Comparison of ENCODE assay signal across 16 mouse cellular contexts in genomic region chr4:155690571-155691375, GRCm38 (mm10). TPM values are rescaled to one million over a fixed set of nuclear protein-coding genes. Genes with fewer than 3 reads are reported as not detected.
A peak's percentile ranks its signal among the peaks of the same experiment; 100 is the strongest.
DNase-seq lines count a peak whose midpoint lies in the region; ATAC-seq lines count a peak whose summit lies in the region.
"Had no signal": no experiment of that assay in that cellular context is flagged by ENCODE, and none has a peak within 500 bp of the region (broad histone marks: within the 10 kb centered on the region; RNA-seq: fewer than 3 reads in every experiment).

No protein-coding gene starts in this region.

- H3K9me3 ChIP-seq in hindbrain, embryonic 11.5 days (ENCODE audit: control insufficient read depth, low read length): no peaks in the 10 kb centered on the region
- H3K9me3 ChIP-seq in heart, embryonic 10.5 days: no peaks in the 10 kb centered on the region
- H3K9me3 ChIP-seq: limb, embryonic 13.5 days; neural tube, embryonic 12.5 days had no signal

- DNase-seq in adrenal gland, postnatal 25 days: peak; percentile 20
- DNase-seq in adrenal gland, postnatal 10 days: no peak
- peak; percentile 59 for DNase-seq in 3T3-L1 (ENCODE audit: low read depth, low spot score)
- peak; percentile 97 for DNase-seq in cerebellum, adult 11 months
- DNase-seq in cerebellum, postnatal 36 days: peak; percentile 96 to 98
- DNase-seq in heart, adult 8-10 months (ENCODE audit: low spot score): no peak
- DNase-seq in hindbrain, embryonic 11.5 days (ENCODE audit: low spot score): no peak
- DNase-seq in heart, embryonic 10.5 days (ENCODE audit: low spot score): no peak
- DNase-seq: B cell, adult 2 months; gastrocnemius, postnatal 25 days; kidney, adult 2 months had no signal

- peaks cover 10% of the 10 kb centered on the region for H3K27me3 ChIP-seq in hindbrain, embryonic 11.5 days (ENCODE audit: control insufficient read depth, insufficient read depth, low read length)
- peaks cover 41% of the 10 kb centered on the region for H3K27me3 ChIP-seq in heart, embryonic 10.5 days (ENCODE audit: insufficient read depth, poor library complexity, severe bottlenecking)

- H3K4me3 ChIP-seq in hindbrain, embryonic 11.5 days (ENCODE audit: low read depth, low read length): no peak overlapping the region
- no peak overlapping the region for H3K4me3 ChIP-seq in heart, embryonic 10.5 days
- H3K4me3 ChIP-seq: left cerebral cortex, adult 2 months; limb, embryonic 13.5 days; neural tube, embryonic 12.5 days had no signal

- no peak for ATAC-seq in hindbrain, embryonic 11.5 days (ENCODE audit: low FRiP score)
- ATAC-seq: midbrain, embryonic 16.5 days had no signal

- no peaks in the 10 kb centered on the region; the same call in 1 of the 2 replicates for H3K4me1 ChIP-seq in hindbrain, embryonic 11.5 days (replicated peaks; ENCODE audit: control insufficient read depth, insufficient read depth, low read length)
- H3K4me1 ChIP-seq in heart, embryonic 10.5 days: peaks cover 19% of the 10 kb centered on the region

- H3K4me2 ChIP-seq in hindbrain, embryonic 11.5 days (replicated peaks; ENCODE audit: low read depth, low read length): no peak overlapping the region
- H3K4me2 ChIP-seq: hindbrain, embryonic 14.5 days; limb, embryonic 13.5 days; neural tube, embryonic 12.5 days had no signal

- no peaks in the 10 kb centered on the region for H3K36me3 ChIP-seq in hindbrain, embryonic 11.5 days (ENCODE audit: control insufficient read depth, insufficient read depth, low read length)
- H3K36me3 ChIP-seq in heart, embryonic 10.5 days: no peaks in the 10 kb centered on the region
- H3K36me3 ChIP-seq: limb, embryonic 13.5 days; neural tube, embryonic 12.5 days had no signal

- H3K27ac ChIP-seq in hindbrain, embryonic 11.5 days (ENCODE audit: low read depth, low read length): no peak overlapping the region
- no peak overlapping the region for H3K27ac ChIP-seq in heart, embryonic 10.5 days
- H3K27ac ChIP-seq: hindbrain, embryonic 14.5 days; left cerebral cortex, adult 2 months; limb, embryonic 13.5 days; neural tube, embryonic 12.5 days had no signal

- H3K9ac ChIP-seq in hindbrain, embryonic 11.5 days (ENCODE audit: low read depth, low read length): no peak overlapping the region
- H3K9ac ChIP-seq: hindbrain, embryonic 14.5 days; limb, embryonic 13.5 days; neural tube, embryonic 12.5 days had no signal

- 81% methylated on average over 12 of the region's 12 CpGs for WGBS in hindbrain, embryonic 11.5 days
- 80% methylated on average over 12 of the region's 12 CpGs for WGBS in heart, embryonic 10.5 days

RNA-seq across cellular contexts. Expression of gene Fndc10, which starts 3.4 kb away (rescaled TPM):
- total RNA-seq in adrenal gland, postnatal 25 days (2021): 50.8 and 67.4 TPM in 2 replicates
- 10 to 100 TPM; 36.3 to 49.0 TPM for total RNA-seq in adrenal gland, postnatal 10 days (2021)
- total RNA-seq in heart, adult 8-10 months (2022): 1 to 10 TPM in 3 of 4 experiments, under 1 TPM in 1; 0.98 to 2.4 (median 1.3) TPM
- 1.6 and 1.8 TPM in 2 replicates for polyA plus RNA-seq in hindbrain, embryonic 11.5 days (2014; fragmentation: Nextera tagmentation; extraction: Ambion mirVana)
- 0.78 and 1.7 TPM in 2 replicates for polyA plus RNA-seq in heart, embryonic 10.5 days (2016; fragmentation: Nextera tagmentation; extraction: Ambion mirVana)

RNA-seq across cellular contexts. Expression of gene Ssu72, which starts 13.8 kb away (rescaled TPM):
- 100 and 123 TPM in 2 replicates for total RNA-seq in adrenal gland, postnatal 25 days (2021)
- 10 to 100 TPM; 86.5 to 90.9 TPM for total RNA-seq in adrenal gland, postnatal 10 days (2021)
- 10 to 100 TPM; 43.2 to 53.5 (median 51.2) TPM for total RNA-seq in heart, adult 8-10 months (2022)
- polyA plus RNA-seq in hindbrain, embryonic 11.5 days (2014; fragmentation: Nextera tagmentation; extraction: Ambion mirVana): 165 and 168 TPM in 2 replicates
- 146 and 152 TPM in 2 replicates for polyA plus RNA-seq in heart, embryonic 10.5 days (2016; fragmentation: Nextera tagmentation; extraction: Ambion mirVana)

RNA-seq across cellular contexts. Expression of gene Mib2, which starts 21.8 kb away (rescaled TPM):
- 47.0 and 60.2 TPM in 2 replicates for total RNA-seq in adrenal gland, postnatal 25 days (2021)
- 10 to 100 TPM; 36.3 to 40.4 TPM for total RNA-seq in adrenal gland, postnatal 10 days (2021)
- total RNA-seq in heart, adult 8-10 months (2022): 10 to 100 TPM; 25.4 to 30.1 (median 27.1) TPM
- 9.9 and 12.5 TPM in 2 replicates for polyA plus RNA-seq in hindbrain, embryonic 11.5 days (2014; fragmentation: Nextera tagmentation; extraction: Ambion mirVana)
- 15.4 and 16.8 TPM in 2 replicates for polyA plus RNA-seq in heart, embryonic 10.5 days (2016; fragmentation: Nextera tagmentation; extraction: Ambion mirVana)

RNA-seq across cellular contexts. Expression of gene Mmp23, which starts 37.6 kb away (rescaled TPM):
- total RNA-seq in adrenal gland, postnatal 25 days (2021): 3.7 and 4.2 TPM in 2 replicates
- 10 to 100 TPM; 16.6 to 18.9 TPM for total RNA-seq in adrenal gland, postnatal 10 days (2021)
- 1 to 10 TPM; 6.7 to 9.0 (median 7.4) TPM for total RNA-seq in heart, adult 8-10 months (2022)
- 2.6 and 3.1 TPM in 2 replicates for polyA plus RNA-seq in hindbrain, embryonic 11.5 days (2014; fragmentation: Nextera tagmentation; extraction: Ambion mirVana)
- polyA plus RNA-seq in heart, embryonic 10.5 days (2016; fragmentation: Nextera tagmentation; extraction: Ambion mirVana): 34.6 and 39.8 TPM in 2 replicates

RNA-seq across cellular contexts. Expression of gene Tmem240, which starts 43.8 kb away (rescaled TPM):
- 0.86 and 1.6 TPM in 2 replicates for total RNA-seq in adrenal gland, postnatal 25 days (2021)
- total RNA-seq in adrenal gland, postnatal 10 days (2021): 1 to 10 TPM in 1 of 2 experiments, under 1 TPM in 1; 0.81 to 1.4 TPM
- under 1 TPM in 3 of 4 experiments, not detected in 1; 0.11 to 0.81 (median 0.13) TPM for total RNA-seq in heart, adult 8-10 months (2022)
- 0.73 and 0.91 TPM in 2 replicates for polyA plus RNA-seq in hindbrain, embryonic 11.5 days (2014; fragmentation: Nextera tagmentation; extraction: Ambion mirVana)
- 0.38 and 0.54 TPM in 2 replicates for polyA plus RNA-seq in heart, embryonic 10.5 days (2016; fragmentation: Nextera tagmentation; extraction: Ambion mirVana)

Comparison
In these comparisons a context has a peak if more than half of its experiments do, and no peak if none do; other contexts are left out.
1. DNase-seq: peak in adrenal gland, postnatal 25 days (single experiment), 3T3-L1 (single experiment), cerebellum, adult 11 months (single experiment) and cerebellum, postnatal 36 days (2 of 2); none in adrenal gland, postnatal 10 days (single experiment), heart, adult 8-10 months (single experiment), hindbrain, embryonic 11.5 days (single experiment) and heart, embryonic 10.5 days (single experiment).
2. RNA of gene Fndc10, which starts 3.4 kb away (total RNA-seq): 50.8 to 67.4 TPM in adrenal gland, postnatal 25 days and 36.3 to 49.0 TPM in adrenal gland, postnatal 10 days; 0.98 to 2.4 TPM in heart, adult 8-10 months; every median in the first group is over 10 times any median in the second.